Mouse (Mus musculus): ENCODE data around the gene Mlana. TPM values are rescaled to one million over a fixed set of nuclear protein-coding genes. Genes with fewer than 3 reads are reported as not detected.

Gene Mlana
- polyA plus RNA-seq (2017; shearing (Covaris generic)) = not detected

GRCm38 (mm10) chr19:29697245-29697874 is at the start of gene Mlana:
Mlana (plus strand) TSS chr19:29697824.

Other genes with a start within 250 kb of the Mlana start
- 1.8 TPM for gene Ric1, start 175.5 kb upstream of the Mlana start, polyA plus RNA-seq (2017; shearing (Covaris generic))
- gene Ermp1, start 49.4 kb upstream of the Mlana start, polyA plus RNA-seq (2017; shearing (Covaris generic)) = 15.1 TPM
- 4.3 TPM for gene 9930021J03Rik, start 108.2 kb downstream of the Mlana start, polyA plus RNA-seq (2017; shearing (Covaris generic))
- 13.2 TPM for gene Ranbp6, start 115.2 kb downstream of the Mlana start, polyA plus RNA-seq (2017; shearing (Covaris generic))
- not detected for gene Il33, start 227.3 kb downstream of the Mlana start, polyA plus RNA-seq (2017; shearing (Covaris generic))

Measured in activated CD4-positive, CD25-positive, alpha-beta regulatory T cell, adult 9 weeks (primary cell).